Mouse (Mus musculus): ENCODE measurements around the gene Hus1. TPM values are rescaled to one million over a fixed set of nuclear protein-coding genes. Genes with fewer than 3 reads are reported as not detected.

The Hus1 gene
- polyA plus RNA-seq, 1 experiment from 2014 or later = 10.2 TPM

GRCm38 (mm10) chr11:9047044-9047443, 36.1 kb upstream of the Hus1 start:
- Histone ChIP-seq H3K4me3 (replicated peaks; ENCODE audit: low read length) (no peak overlapping the region), H3K4me2 (replicated peaks) (no peak overlapping the region), H3K27me3 (ENCODE audit: control insufficient read depth, insufficient read depth, low read length) (peaks cover 17% of the 10 kb centered on the region), H3K9ac (no peak overlapping the region), H3K36me3 (replicated peaks; ENCODE audit: control insufficient read depth, insufficient read depth) (no peaks in the 10 kb centered on the region), H3K9me3 (ENCODE audit: control insufficient read depth, low read length) (no peaks in the 10 kb centered on the region), H3K4me1 (replicated peaks; ENCODE audit: control insufficient read depth, insufficient read depth, low read length) (no peaks in the 10 kb centered on the region), H3K27ac (no peak overlapping the region)
- no peak for DNase-seq (ENCODE audit: low spot score)
- ATAC-seq (ENCODE audit: low FRiP score) = no peak
- 83% methylated on average over 5 of the region's 5 CpGs for WGBS

- no peak overlapping the region for H3K4me3 ChIP-seq (replicated peaks; ENCODE audit: low read length)
Observed at GRCm38 (mm10) chr11:9046546-9046945, 35.6 kb upstream of the Hus1 start.

GRCm38 (mm10) chr11:9031530-9031929, 20.5 kb upstream of the Hus1 start:
- 91% methylated on average over 2 of the region's 2 CpGs for WGBS
- H3K4me1 ChIP-seq (replicated peaks; ENCODE audit: control insufficient read depth, insufficient read depth, low read length) = no peaks in the 10 kb centered on the region
- no peaks in the 10 kb centered on the region for H3K36me3 ChIP-seq (replicated peaks; ENCODE audit: control insufficient read depth, insufficient read depth)
- DNase-seq (ENCODE audit: low spot score) (no peak), ATAC-seq (ENCODE audit: low FRiP score) (no peak)
- no peak overlapping the region for H3K9ac ChIP-seq
- no peak overlapping the region for H3K4me3 ChIP-seq (replicated peaks; ENCODE audit: low read length)
- H3K27ac ChIP-seq = no peak overlapping the region
- no peaks in the 10 kb centered on the region for H3K9me3 ChIP-seq (ENCODE audit: control insufficient read depth, low read length)
- H3K27me3 ChIP-seq (ENCODE audit: control insufficient read depth, insufficient read depth, low read length) = no peaks in the 10 kb centered on the region
- no peak overlapping the region for H3K4me2 ChIP-seq (replicated peaks)

More at GRCm38 (mm10) chr11:9046546-9046945, 35.6 kb upstream of the Hus1 start:
- 93% methylated on average over 2 of the region's 2 CpGs for WGBS
- no peak overlapping the region for H3K27ac ChIP-seq
- no peaks in the 10 kb centered on the region for H3K4me1 ChIP-seq (replicated peaks; ENCODE audit: control insufficient read depth, insufficient read depth, low read length)
- H3K9ac ChIP-seq = no peak overlapping the region
- no peaks in the 10 kb centered on the region for H3K9me3 ChIP-seq (ENCODE audit: control insufficient read depth, low read length)
- no peak for ATAC-seq (ENCODE audit: low FRiP score)
- no peak overlapping the region for H3K4me2 ChIP-seq (replicated peaks)
- peaks cover 17% of the 10 kb centered on the region for H3K27me3 ChIP-seq (ENCODE audit: control insufficient read depth, insufficient read depth, low read length)
- DNase-seq (ENCODE audit: low spot score) = no peak
- no peaks in the 10 kb centered on the region for H3K36me3 ChIP-seq (replicated peaks; ENCODE audit: control insufficient read depth, insufficient read depth)

- no peak overlapping the region for H3K4me2 ChIP-seq (replicated peaks)
- no peak overlapping the region for H3K9ac ChIP-seq
- no peaks in the 10 kb centered on the region for H3K9me3 ChIP-seq (ENCODE audit: control insufficient read depth, low read length)
- no peak overlapping the region for H3K4me3 ChIP-seq (replicated peaks; ENCODE audit: low read length)
- H3K27ac ChIP-seq = no peak overlapping the region
- H3K4me1 ChIP-seq (replicated peaks; ENCODE audit: control insufficient read depth, insufficient read depth, low read length) = no peaks in the 10 kb centered on the region
- no peaks in the 10 kb centered on the region for H3K36me3 ChIP-seq (replicated peaks; ENCODE audit: control insufficient read depth, insufficient read depth)
- DNase-seq (ENCODE audit: low spot score) (no peak), ATAC-seq (ENCODE audit: low FRiP score) (no peak)
- H3K27me3 ChIP-seq (ENCODE audit: control insufficient read depth, insufficient read depth, low read length) = no peaks in the 10 kb centered on the region
- WGBS = 83% methylated on average over 3 of the region's 3 CpGs
Observed at GRCm38 (mm10) chr11:9025211-9025610, 14.2 kb upstream of the Hus1 start.

GRCm38 (mm10) chr11:9024782-9025181, 13.8 kb upstream of the Hus1 start:
- H3K9ac ChIP-seq = no peak overlapping the region
- no peak overlapping the region for H3K4me3 ChIP-seq (replicated peaks; ENCODE audit: low read length)
- DNase-seq (ENCODE audit: low spot score) (no peak), ATAC-seq (ENCODE audit: low FRiP score) (no peak)
- no peaks in the 10 kb centered on the region for H3K4me1 ChIP-seq (replicated peaks; ENCODE audit: control insufficient read depth, insufficient read depth, low read length)
- H3K9me3 ChIP-seq (ENCODE audit: control insufficient read depth, low read length) = no peaks in the 10 kb centered on the region
- H3K27ac ChIP-seq = no peak overlapping the region
- H3K27me3 ChIP-seq (ENCODE audit: control insufficient read depth, insufficient read depth, low read length) = no peaks in the 10 kb centered on the region
- H3K4me2 ChIP-seq (replicated peaks) = no peak overlapping the region
- WGBS = 83% methylated on average over 7 of the region's 7 CpGs
- H3K36me3 ChIP-seq (replicated peaks; ENCODE audit: control insufficient read depth, insufficient read depth) = no peaks in the 10 kb centered on the region

GRCm38 (mm10) chr11:9020207-9020606, 9.2 kb upstream of the Hus1 start:
- Histone ChIP-seq H3K27me3 (ENCODE audit: control insufficient read depth, insufficient read depth, low read length) (no peaks in the 10 kb centered on the region), H3K4me2 (replicated peaks) (no peak overlapping the region), H3K9ac (no peak overlapping the region), H3K9me3 (ENCODE audit: control insufficient read depth, low read length) (no peaks in the 10 kb centered on the region), H3K4me3 (replicated peaks; ENCODE audit: low read length) (no peak overlapping the region), H3K27ac (no peak overlapping the region), H3K4me1 (replicated peaks; ENCODE audit: control insufficient read depth, insufficient read depth, low read length) (no peaks in the 10 kb centered on the region), H3K36me3 (replicated peaks; ENCODE audit: control insufficient read depth, insufficient read depth) (no peaks in the 10 kb centered on the region)
- 95% methylated on average over 5 of the region's 5 CpGs for WGBS
- ATAC-seq (ENCODE audit: low FRiP score) (no peak), DNase-seq (ENCODE audit: low spot score) (no peak)

- 81% methylated on average over 6 of the region's 6 CpGs for WGBS
- H3K4me2 ChIP-seq (replicated peaks) = no peak overlapping the region
Observed at GRCm38 (mm10) chr11:9018491-9019267, 7.7 kb upstream of the Hus1 start.

GRCm38 (mm10) chr11:9014740-9015139, 3.7 kb upstream of the Hus1 start:
- Histone ChIP-seq H3K4me3 (replicated peaks; ENCODE audit: low read length) (no peak overlapping the region), H3K4me1 (replicated peaks; ENCODE audit: control insufficient read depth, insufficient read depth, low read length) (peaks cover 7% of the 10 kb centered on the region), H3K4me2 (replicated peaks) (no peak overlapping the region), H3K9me3 (ENCODE audit: control insufficient read depth, low read length) (no peaks in the 10 kb centered on the region), H3K27ac (no peak overlapping the region), H3K36me3 (replicated peaks; ENCODE audit: control insufficient read depth, insufficient read depth) (no peaks in the 10 kb centered on the region), H3K27me3 (ENCODE audit: control insufficient read depth, insufficient read depth, low read length) (no peaks in the 10 kb centered on the region), H3K9ac (no peak overlapping the region)
- WGBS = 83% methylated on average over 3 of the region's 3 CpGs
- ATAC-seq (ENCODE audit: low FRiP score) = no peak
- DNase-seq (ENCODE audit: low spot score) = no peak

More at GRCm38 (mm10) chr11:9018491-9019267, 7.7 kb upstream of the Hus1 start:
- Histone ChIP-seq H3K27ac (no peak overlapping the region), H3K9me3 (ENCODE audit: control insufficient read depth, low read length) (no peaks in the 10 kb centered on the region), H3K9ac (no peak overlapping the region), H3K4me1 (replicated peaks; ENCODE audit: control insufficient read depth, insufficient read depth, low read length) (no peaks in the 10 kb centered on the region), H3K4me3 (replicated peaks; ENCODE audit: low read length) (no peak overlapping the region), H3K36me3 (replicated peaks; ENCODE audit: control insufficient read depth, insufficient read depth) (no peaks in the 10 kb centered on the region), H3K27me3 (ENCODE audit: control insufficient read depth, insufficient read depth, low read length) (no peaks in the 10 kb centered on the region)
- DNase-seq (ENCODE audit: low spot score) = no peak
- no peak for ATAC-seq (ENCODE audit: low FRiP score)

- Histone ChIP-seq H3K4me2 (replicated peaks) (peak overlapping the region; percentile 75), H3K27me3 (ENCODE audit: control insufficient read depth, insufficient read depth, low read length) (no peaks in the 10 kb centered on the region), H3K27ac (no peak overlapping the region; the same call in 1 of the 2 replicates), H3K4me1 (replicated peaks; ENCODE audit: control insufficient read depth, insufficient read depth, low read length) (peaks cover 9% of the 10 kb centered on the region), H3K9ac (peak overlapping the region; percentile 78), H3K36me3 (replicated peaks; ENCODE audit: control insufficient read depth, insufficient read depth) (no peaks in the 10 kb centered on the region), H3K4me3 (replicated peaks; ENCODE audit: low read length) (peak overlapping the region; percentile 70), H3K9me3 (ENCODE audit: control insufficient read depth, low read length) (no peaks in the 10 kb centered on the region)
- ATAC-seq (ENCODE audit: low FRiP score) = no peak; the same call in 1 of the 2 replicates
- 4% methylated on average over 3 of the region's 3 CpGs for WGBS
- DNase-seq (ENCODE audit: low spot score) = no peak
Observed at GRCm38 (mm10) chr11:9011348-9011747, 357 bp upstream of the Hus1 start.
